Mouse (Mus musculus): Measurements from ENCODE around the gene Specc1. TPM values are rescaled to one million over a fixed set of nuclear protein-coding genes. Genes with fewer than 3 reads are reported as not detected.

Gene Specc1
- polyA plus RNA-seq, 1 experiment: 65.0 TPM

DNA sequence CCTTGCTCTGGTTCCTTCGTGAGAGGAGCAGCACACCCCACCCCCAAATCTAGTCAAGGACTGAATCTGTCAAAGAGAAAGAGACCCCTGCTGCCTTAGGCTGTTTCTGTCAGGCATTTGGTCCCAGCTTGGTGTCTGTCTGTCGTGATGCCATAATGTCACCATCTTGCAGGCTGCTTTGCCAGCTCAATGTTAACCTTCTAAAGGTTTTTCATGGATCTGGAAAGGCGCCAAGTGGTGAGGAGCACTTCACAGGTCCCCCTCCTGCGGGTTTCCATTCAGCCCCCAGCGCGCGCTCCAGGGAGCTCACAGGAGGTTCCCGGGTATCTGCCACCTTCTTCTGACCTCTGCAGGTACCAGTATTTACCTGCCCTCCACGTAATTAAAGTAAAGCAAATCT is 51.4 kb downstream of the Specc1 start:
- peak overlapping the region; percentile 80 for H3K27ac ChIP-seq (ENCODE audit: insufficient read depth, low read depth, low read length)
- TF ChIP-seq POLR2A (IDR thresholded peaks at IDR 0.05; ENCODE audit: borderline replicate concordance, low read depth, low read length) (no peak), CTCF (IDR thresholded peaks at IDR 0.05; ENCODE audit: low read depth, low read length) (no peak)
- H3K4me1 ChIP-seq (ENCODE audit: control insufficient read depth, insufficient read depth, low read length): peaks cover 55% of the 10 kb centered on the region
- H3K4me3 ChIP-seq (ENCODE audit: insufficient read depth, low read length): peak overlapping the region; percentile 57

DNA sequence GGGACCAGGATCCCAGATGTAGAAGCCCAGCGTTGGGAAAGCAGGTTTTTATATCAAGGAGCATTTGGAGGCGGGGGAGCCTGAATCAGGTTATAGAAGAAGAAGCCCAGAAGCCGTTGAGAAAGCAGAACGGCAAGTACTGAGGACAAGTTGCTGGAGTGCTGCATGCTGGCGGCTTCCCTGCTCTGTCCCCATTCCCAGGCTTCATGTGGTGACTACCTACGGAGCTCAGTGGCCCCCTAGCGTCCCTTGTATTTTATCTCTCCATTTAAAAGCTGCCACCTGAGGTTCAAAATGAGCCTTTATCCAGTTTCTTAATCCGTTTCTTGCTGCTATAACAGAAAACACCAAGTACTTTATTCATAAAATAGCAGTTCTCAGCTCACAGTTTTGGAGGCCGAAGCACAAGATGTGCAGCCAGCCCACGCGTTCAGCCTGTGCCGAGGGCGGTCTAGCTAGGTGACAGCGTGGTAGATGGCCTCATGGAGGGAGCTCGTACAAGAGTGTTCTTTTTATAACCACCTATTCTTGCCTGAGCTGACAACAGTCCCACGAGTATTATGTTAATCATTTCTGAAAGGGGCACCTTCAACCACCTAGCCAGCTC is 54.2 kb downstream of the Specc1 start:
- Histone ChIP-seq H3K4me3 (ENCODE audit: insufficient read depth, low read length) (peak overlapping the region; percentile 30; the same call in 1 of the 2 replicates), H3K27ac (ENCODE audit: insufficient read depth, low read depth, low read length) (peak overlapping the region; percentile 61), H3K4me1 (ENCODE audit: control insufficient read depth, insufficient read depth, low read length) (peaks cover 48% of the 10 kb centered on the region)
- TF ChIP-seq POLR2A (IDR thresholded peaks at IDR 0.05; ENCODE audit: borderline replicate concordance, low read depth, low read length) (no peak), CTCF (IDR thresholded peaks at IDR 0.05; ENCODE audit: low read depth, low read length) (no peak; the same call in 1 of the 2 replicates)

DNA sequence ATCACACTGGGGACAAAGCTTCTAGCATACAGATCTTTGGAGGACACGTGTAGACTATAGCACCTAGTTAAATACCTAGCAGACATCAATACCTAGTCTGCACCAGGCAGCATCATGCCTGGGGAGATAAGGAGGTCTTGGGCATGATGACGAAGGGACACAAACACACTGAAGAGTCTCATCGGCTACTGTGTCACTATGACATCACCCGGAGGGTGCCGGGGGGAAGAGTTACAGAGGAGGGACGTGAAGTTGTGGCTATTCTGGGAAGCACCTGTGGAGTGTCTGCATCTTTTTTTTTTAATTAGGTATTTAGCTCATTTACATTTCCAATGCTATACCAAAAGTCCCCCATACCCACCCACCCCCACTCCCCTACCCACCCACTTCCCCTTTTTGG is 55.5 kb downstream of the Specc1 start:
- H3K4me3 ChIP-seq (ENCODE audit: insufficient read depth, low read length): no peak overlapping the region

DNA sequence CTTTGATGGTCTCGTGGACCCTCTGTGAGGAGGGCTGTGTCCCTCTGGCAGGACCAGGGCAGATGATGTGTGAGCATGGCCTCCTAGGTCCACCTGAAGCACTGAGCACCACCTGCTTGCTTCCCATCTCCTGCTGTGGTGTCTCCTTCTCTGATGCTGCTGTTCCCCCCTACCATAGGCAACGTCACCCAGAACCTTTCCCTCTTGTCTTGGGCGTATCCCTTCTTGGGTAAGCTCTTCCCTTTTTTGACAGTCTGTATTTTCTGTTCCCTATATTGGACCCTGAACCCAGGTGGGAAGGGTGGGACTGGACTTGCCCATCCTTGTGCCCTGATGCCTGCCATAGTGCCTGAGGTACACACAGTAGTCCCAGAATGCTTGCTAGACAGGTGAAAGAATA is 56.9 kb downstream of the Specc1 start:
- no peak for TF ChIP-seq POLR2A (IDR thresholded peaks at IDR 0.05; ENCODE audit: borderline replicate concordance, low read depth, low read length)
- no peak for TF ChIP-seq CTCF (IDR thresholded peaks at IDR 0.05; ENCODE audit: low read depth, low read length)
- Histone ChIP-seq H3K4me3 (ENCODE audit: insufficient read depth, low read length) (no peak overlapping the region), H3K27ac (ENCODE audit: insufficient read depth, low read depth, low read length) (no peak overlapping the region), H3K4me1 (ENCODE audit: control insufficient read depth, insufficient read depth, low read length) (peaks cover 39% of the 10 kb centered on the region)

More for the DNA sequence above, 55.5 kb downstream of the Specc1 start:
- Histone ChIP-seq H3K4me1 (ENCODE audit: control insufficient read depth, insufficient read depth, low read length) (peaks cover 48% of the 10 kb centered on the region), H3K27ac (ENCODE audit: insufficient read depth, low read depth, low read length) (no peak overlapping the region)
- TF ChIP-seq CTCF (IDR thresholded peaks at IDR 0.05; ENCODE audit: low read depth, low read length): no peak
- TF ChIP-seq POLR2A (IDR thresholded peaks at IDR 0.05; ENCODE audit: borderline replicate concordance, low read depth, low read length): no peak

DNA sequence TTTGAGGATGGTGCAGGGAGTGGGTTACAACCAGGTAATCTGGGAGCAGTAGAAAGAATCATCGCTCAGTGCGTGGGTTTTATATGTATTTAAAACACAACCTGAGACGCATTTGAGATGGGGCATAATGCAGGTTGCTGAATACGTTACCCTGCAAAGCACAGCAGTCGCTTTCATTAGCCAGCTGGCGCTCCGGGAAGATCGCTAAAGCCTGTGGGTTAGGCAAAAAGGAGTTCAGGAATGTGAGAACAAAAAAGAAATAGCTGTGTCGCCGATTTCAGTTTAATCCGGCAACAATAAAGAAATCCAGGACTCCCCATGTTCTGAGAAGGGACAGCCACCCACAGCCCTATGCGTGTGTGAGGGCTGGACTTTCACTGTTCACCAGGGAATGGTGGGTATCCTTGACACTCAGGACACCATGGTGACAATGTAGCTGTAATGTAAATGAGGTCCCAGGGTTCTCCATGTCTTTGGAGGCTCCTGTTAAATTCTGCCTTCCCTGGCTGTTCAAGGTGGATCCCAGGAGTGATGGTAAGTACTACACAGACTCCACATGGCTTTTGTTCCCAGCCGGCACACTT is 58.6 kb downstream of the Specc1 start:
- TF ChIP-seq CTCF (IDR thresholded peaks at IDR 0.05; ENCODE audit: low read depth, low read length) (no peak), POLR2A (IDR thresholded peaks at IDR 0.05; ENCODE audit: borderline replicate concordance, low read depth, low read length) (no peak)
- no peak overlapping the region for H3K27ac ChIP-seq (ENCODE audit: insufficient read depth, low read depth, low read length)
- H3K4me1 ChIP-seq (ENCODE audit: control insufficient read depth, insufficient read depth, low read length): peaks cover 29% of the 10 kb centered on the region
- H3K4me3 ChIP-seq (ENCODE audit: insufficient read depth, low read length): no peak overlapping the region

DNA sequence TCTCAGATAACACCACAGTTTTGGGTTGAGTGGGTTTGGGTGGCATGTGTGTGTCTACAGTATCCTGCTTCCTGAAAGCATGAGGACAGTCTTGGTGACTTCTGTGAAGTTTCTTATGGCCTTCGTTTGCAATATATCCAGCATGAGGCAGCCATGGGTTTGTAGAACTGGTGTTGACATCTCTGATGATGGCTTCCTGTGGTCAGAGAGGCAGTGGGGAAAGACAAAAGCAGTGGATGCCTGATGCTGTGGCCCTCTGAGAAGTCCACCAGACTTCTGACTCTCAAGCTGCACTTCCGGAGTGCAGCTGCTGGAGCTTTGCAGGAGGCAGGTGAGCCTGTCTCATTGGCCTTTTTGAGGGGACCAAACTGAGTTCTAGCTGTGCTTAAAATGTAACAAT is 60.4 kb downstream of the Specc1 start:
- Histone ChIP-seq H3K4me1 (ENCODE audit: control insufficient read depth, insufficient read depth, low read length) (peaks cover 15% of the 10 kb centered on the region), H3K27ac (ENCODE audit: insufficient read depth, low read depth, low read length) (no peak overlapping the region), H3K4me3 (ENCODE audit: insufficient read depth, low read length) (no peak overlapping the region)
- no peak for TF ChIP-seq POLR2A (IDR thresholded peaks at IDR 0.05; ENCODE audit: borderline replicate concordance, low read depth, low read length)
- TF ChIP-seq CTCF (IDR thresholded peaks at IDR 0.05; ENCODE audit: low read depth, low read length): no peak

DNA sequence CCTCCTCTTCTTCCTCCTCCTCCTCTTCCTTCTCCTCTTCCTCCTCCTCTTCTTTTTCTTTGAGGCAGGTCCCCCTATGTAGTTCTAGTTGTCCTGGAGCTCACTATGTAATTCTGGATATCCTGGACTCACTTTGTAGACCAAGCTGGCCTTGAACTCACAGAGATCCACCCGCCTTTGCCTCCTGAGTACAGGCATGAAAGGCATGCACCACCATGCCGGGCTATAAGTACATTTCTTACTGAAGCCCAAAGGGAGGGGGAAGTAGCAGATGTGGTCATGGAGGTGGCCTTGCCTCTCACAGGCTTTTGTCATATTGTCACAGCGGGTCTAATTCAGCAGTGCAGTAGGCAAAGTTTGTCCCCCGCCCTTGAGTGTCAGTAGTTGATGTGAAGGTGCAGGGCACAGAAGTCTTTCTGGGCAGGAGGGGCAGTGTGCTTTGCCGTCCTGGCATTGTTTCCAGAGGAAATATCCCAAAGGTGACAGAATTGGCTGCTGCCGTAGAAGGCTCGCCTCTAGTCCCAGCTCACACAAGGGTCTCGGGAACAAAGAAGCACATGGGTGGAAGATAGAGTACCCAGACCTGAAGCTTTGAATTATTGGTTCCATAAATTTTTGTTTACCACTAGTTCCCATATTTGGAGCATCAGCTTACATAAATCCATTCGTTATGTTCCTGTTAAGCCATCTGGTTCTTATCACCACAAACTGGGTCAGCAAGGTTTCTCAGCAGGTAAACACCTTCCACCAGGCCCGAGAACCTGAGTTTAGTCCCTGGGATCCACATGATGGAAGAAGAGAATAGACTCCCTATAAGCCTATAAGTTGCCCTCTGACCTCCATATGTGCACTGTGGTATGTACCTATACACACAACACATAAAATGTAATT is 62.0 kb downstream of the Specc1 start:
- Histone ChIP-seq H3K4me1 (ENCODE audit: control insufficient read depth, insufficient read depth, low read length) (peaks cover 2% of the 10 kb centered on the region), H3K4me3 (ENCODE audit: insufficient read depth, low read length) (no peak overlapping the region), H3K27ac (ENCODE audit: insufficient read depth, low read depth, low read length) (no peak overlapping the region)
- TF ChIP-seq POLR2A (IDR thresholded peaks at IDR 0.05; ENCODE audit: borderline replicate concordance, low read depth, low read length) (no peak), CTCF (IDR thresholded peaks at IDR 0.05; ENCODE audit: low read depth, low read length) (no peak)

DNA sequence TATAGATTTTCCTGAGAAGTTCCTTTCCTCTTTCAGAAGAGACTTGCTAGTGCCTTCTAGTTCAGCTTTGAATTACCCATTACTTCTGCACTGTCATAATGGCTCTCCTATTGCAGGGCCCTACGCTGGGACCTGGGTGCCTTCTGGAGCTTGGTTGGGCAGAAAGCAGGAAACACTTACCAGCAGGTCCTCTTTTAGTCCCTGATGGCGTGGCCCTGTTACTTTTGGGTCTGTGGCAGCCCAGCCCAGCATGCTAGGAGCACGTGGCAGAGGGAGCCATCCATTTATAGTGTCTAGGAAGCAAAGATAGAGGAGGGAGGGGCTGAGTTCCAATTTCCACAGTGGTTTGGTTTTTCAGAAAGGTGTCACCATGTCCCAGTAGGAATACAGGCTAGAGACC is 63.3 kb downstream of the Specc1 start:
- H3K27ac ChIP-seq (ENCODE audit: insufficient read depth, low read depth, low read length): no peak overlapping the region
- TF ChIP-seq CTCF (IDR thresholded peaks at IDR 0.05; ENCODE audit: low read depth, low read length): no peak
- no peak for TF ChIP-seq POLR2A (IDR thresholded peaks at IDR 0.05; ENCODE audit: borderline replicate concordance, low read depth, low read length)
- H3K4me1 ChIP-seq (ENCODE audit: control insufficient read depth, insufficient read depth, low read length): peaks cover 2% of the 10 kb centered on the region; the same call in 1 of the 2 replicates
- no peak overlapping the region for H3K4me3 ChIP-seq (ENCODE audit: insufficient read depth, low read length)

DNA sequence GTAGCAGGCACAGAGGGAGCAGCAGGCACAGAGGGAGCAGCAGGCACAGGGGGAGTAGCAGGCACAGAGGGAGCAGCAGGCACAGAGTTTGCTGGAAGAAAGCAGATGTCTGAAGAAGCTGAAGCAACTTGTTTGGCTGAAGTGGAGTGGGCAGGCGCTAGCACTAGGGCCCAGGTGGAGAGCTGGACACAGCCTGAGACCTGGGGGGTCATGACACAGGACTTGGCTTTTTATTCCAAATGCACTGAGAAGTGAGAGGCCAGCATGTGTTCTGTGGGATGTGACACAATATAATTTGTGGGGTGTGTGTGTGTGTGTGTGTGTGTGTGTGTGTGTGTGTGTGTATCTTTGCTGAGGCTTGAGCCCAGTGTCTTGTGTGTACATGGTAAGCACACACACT is 64.3 kb downstream of the Specc1 start:
- TF ChIP-seq CTCF (IDR thresholded peaks at IDR 0.05; ENCODE audit: low read depth, low read length) (no peak), POLR2A (IDR thresholded peaks at IDR 0.05; ENCODE audit: borderline replicate concordance, low read depth, low read length) (no peak)
- Histone ChIP-seq H3K27ac (ENCODE audit: insufficient read depth, low read depth, low read length) (no peak overlapping the region), H3K4me1 (ENCODE audit: control insufficient read depth, insufficient read depth, low read length) (peaks cover 9% of the 10 kb centered on the region), H3K4me3 (ENCODE audit: insufficient read depth, low read length) (no peak overlapping the region)

DNA sequence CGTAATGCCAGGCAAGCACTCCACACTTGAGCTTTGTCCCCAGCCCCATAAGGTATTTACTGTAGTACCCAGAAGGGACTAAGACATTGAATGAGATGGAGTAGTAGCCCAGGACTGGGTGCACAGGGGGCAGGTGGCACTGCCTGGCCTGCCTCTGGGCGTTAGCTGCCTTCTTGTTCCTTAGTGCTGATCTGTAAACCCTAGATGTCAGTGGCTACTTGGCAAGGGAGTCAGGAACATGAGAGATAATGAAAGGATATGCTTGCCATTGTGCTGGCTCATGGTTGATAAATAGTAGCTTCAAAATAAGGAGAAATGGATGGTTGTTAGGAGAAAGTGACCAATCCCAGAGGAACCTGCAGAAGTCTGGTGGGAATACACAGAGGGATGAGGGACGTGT is 65.5 kb downstream of the Specc1 start:
- TF ChIP-seq CTCF (IDR thresholded peaks at IDR 0.05; ENCODE audit: low read depth, low read length) (no peak), POLR2A (IDR thresholded peaks at IDR 0.05; ENCODE audit: borderline replicate concordance, low read depth, low read length) (no peak)
- Histone ChIP-seq H3K4me1 (ENCODE audit: control insufficient read depth, insufficient read depth, low read length) (peaks cover 17% of the 10 kb centered on the region), H3K27ac (ENCODE audit: insufficient read depth, low read depth, low read length) (no peak overlapping the region), H3K4me3 (ENCODE audit: insufficient read depth, low read length) (no peak overlapping the region)
